Mouse (Mus musculus): Measurements from ENCODE around the gene Adipor2. TPM values are rescaled to one million over a fixed set of nuclear protein-coding genes. Genes with fewer than 3 reads are reported as not detected.

The Adipor2 gene
- polyA plus RNA-seq, 1 experiment: 135 TPM

DNA sequence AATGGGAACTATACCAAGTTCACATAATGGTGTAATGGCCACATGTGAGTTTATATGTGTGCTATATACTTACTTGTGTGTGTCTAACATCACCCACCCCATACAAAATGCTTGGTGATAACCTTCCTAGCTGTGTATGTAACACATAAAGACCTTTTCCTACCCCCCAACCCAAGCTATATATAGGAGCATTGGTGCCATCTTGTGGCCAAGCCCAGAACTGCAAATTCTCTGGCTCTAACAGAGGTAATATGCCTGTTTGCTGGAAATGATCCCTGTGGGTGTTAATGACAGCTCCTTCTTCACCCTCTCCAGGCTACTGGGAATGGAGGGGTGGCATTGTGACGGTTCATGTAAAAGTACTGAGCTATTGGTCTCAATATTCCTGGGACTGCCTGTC, 69.3 kb downstream of the Adipor2 start:
- no peak for DNase-seq (ENCODE audit: low read depth)

DNA sequence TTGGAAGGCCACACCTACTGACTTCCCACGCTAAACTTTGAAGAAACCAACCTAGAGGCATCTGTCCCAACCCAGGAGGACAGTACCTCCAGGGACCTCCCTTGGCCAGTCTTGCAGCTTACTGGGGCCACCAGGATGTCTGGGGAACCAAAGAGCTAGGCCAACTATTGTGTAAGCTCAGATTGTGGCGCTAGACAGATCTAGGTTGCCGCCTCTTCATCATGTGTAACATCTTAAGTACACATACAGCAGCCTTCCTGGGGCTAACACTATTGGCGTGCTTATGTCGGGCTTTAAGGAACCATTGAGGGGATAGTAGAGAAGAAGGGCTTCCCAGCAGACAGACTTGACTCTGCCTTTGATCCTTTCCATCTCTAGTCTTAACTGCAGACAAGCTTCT, 69.7 kb downstream of the Adipor2 start:
- DNase-seq (ENCODE audit: low read depth): no peak

DNA sequence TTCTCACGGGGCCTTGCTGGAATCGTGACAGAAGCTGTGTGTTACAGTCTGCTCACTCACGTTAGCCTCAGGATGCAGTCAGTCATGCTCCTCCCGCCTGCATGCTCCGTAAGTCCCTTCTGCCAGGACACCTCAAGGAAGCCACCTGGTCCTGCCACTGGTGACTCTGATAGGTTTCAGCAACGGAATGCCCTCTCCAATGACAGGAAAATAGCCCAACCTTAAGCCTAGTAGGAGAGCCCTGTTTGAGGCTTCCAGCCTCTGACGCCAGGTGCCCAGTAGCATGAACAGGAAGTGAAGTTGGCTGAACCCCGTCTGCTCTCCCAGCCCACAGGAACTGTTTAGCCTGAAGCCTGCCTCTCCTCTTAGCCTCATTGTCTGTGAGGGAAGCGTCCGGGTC, 71.2 kb downstream of the Adipor2 start:
- DNase-seq (ENCODE audit: low read depth): no peak

DNA sequence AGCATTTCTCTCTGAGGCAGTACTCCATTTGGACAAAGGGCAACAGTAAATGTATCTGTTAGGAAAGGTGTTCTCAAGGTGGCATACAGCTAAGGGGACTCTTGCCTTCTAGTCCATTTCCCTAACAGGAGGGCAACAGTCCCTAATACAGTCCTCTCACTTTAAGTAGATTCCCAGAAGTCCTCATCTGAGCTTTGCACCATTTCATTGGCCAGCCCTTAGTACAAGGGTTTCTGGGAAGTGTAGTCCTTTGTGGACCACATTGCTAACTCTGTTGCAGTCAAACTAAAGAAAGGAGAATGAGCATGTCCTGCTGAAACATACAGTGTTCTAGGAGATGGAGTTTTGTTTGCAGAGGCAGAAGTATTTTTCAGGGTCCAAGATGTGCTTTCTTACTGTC, 76.1 kb downstream of the Adipor2 start:
- no peak for DNase-seq (ENCODE audit: low read depth)

DNA sequence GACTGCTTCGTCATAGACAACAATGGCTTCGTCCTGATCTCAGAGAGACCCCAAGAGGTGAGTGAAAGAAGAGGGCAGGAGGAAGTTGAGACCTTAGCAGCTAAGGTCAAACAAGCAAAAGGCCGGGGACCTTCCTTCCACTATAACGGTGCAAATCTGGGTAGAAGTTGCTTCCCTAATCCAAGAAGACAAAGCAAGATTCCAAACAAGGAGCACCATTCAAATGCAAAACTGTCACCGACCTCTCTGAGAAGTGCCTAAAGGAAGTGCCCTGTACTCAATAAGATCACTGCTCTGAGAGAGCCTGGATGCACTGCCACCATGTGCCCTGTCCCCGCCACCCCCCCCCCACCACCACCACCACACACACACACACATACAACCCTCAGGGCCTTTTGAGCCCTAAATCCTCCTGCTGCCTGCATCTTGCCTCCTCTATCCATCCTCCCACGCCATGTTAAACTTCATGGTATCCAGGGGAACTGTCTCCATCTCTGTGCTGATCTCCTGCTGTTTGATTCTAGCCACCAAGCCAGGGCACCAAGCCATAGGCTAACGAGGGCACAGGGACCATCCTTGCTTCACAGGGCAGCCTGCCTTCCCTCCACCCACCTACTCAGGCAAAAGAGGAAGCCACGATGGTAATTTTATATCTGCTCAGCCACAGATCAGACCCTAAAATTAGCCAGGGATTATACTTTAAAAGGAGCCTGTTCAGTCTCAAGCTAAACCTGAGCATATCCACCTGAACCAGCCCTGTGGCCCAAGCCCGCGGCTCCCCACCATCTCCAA, 79.2 kb downstream of the Adipor2 start:
- no peak for DNase-seq (ENCODE audit: low read depth)

DNA sequence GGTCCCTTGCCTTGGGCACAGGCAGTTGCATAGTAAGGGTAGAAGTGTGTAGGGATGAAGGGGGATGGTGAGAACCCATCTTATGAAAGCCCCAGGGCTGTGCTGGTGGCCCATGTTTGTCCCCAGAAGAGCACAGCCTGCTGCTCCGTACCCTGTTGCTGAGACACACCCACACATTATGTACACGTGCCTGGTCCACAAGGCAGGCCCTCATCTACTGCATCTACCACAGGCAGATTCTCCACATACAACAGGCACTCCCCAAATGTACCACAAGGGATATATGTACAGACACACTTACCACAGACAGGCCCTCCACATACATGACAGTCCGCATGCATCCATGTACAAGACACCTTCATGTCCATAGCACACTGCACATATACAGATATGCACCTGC, 80.2 kb downstream of the Adipor2 start:
- no peak for DNase-seq (ENCODE audit: low read depth)

DNA sequence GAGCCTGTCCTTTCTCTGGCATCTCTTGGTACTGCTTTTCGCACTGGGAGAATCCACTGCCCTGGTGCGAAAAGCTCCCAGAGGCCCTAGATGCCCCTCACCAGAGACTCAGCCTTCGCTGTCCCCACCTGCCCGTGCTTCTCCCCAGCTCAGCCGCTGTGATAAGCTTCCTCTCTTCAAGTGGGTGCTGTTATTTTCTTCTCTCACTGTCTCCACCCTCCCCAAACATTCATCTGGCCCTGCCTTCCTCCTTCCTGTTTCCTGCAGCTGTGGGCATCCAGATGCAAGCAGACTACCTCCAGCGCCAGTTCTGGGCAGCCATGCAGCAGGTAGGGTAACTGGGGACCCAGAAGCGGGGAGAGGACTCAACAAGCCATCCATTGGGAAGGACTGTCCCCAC, 81.4 kb downstream of the Adipor2 start:
- DNase-seq (ENCODE audit: low read depth): no peak

DNA sequence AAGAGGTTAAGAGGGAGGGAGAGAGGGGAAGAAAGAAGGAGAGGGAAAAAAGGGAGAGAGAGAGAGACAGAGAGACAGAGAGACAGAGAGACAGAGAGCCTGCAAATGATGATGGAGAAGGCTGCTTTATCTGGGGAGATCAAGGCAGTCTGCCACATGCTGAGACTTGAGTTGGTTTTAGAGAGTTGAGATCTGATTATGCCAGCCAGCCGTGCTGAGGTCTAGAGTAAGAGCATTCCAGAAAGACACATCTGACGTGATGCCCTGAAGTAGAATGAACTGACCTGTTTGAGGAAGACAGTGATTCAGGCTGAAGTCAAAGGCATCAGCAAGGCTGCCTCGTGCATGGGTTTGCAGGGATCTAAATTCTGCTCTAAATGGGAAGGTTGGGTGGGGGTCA, 83.7 kb downstream of the Adipor2 start:
- DNase-seq (ENCODE audit: low read depth): no peak

DNA sequence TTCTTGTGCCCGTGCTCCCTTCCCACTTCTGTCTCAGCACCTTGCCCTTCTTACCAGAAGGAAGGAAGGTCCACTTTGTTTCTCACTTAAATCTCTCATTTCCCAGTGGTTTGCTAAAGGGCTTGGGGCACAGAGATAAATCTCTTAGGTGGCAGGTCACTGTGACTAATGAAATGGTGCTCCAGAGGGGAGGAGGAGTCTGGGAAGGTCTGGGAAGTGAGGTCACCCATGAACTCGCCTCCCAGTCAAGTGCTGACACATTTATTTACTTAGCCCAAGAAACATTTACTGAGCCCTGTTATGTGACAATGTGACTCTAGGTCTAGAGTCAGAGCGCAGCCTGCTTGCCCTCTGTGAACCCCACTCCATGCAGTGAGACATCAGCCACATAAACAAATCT, 84.3 kb downstream of the Adipor2 start:
- no peak for DNase-seq (ENCODE audit: low read depth)

DNA sequence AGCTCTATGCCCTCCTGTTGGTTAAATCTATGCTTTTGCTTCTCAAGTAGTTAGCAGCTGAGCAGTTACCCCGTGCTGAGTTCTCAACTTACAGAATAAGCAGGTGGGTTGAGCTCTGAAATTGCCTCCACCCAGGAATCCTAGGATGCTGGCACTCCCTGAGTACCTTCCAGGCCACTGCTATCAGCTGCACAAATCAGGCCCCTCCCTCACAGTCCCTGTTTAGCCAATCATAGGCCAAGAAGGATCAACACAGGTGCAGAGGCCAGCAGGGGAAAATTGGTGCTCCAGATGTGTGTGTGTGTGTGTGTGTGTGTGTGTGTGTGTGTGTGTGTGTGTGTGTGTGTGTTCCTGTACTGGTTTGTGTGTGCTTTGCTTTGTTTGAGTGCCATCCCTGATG, 85.4 kb downstream of the Adipor2 start:
- DNase-seq (ENCODE audit: low read depth): no peak

DNA sequence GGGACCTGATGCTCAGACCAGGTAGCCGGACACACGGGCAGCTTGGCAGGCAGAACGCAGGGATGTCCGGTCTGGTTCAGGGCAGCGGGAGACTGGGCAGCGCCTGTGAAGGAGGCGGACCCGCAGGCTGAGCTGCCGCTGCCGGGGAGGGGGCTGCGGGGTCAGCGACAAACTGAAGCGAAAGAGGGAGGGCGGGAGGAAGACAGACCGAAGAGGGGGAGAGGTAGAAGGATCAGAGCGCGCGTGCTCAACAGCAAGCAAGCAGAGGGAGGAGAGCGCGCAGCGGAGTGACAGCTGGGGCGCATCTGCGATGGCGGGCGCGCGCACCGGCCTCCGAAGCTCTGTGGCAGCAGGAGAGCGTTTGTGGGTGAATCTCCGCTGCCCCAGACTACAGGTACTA, 87.0 kb downstream of the Adipor2 start, which contains the start of gene Lrtm2:
TSS of gene Lrtm2 (minus strand) at position 261 of the 400 bp plus-strand sequence.
- no peak for DNase-seq (ENCODE audit: low read depth)

DNA sequence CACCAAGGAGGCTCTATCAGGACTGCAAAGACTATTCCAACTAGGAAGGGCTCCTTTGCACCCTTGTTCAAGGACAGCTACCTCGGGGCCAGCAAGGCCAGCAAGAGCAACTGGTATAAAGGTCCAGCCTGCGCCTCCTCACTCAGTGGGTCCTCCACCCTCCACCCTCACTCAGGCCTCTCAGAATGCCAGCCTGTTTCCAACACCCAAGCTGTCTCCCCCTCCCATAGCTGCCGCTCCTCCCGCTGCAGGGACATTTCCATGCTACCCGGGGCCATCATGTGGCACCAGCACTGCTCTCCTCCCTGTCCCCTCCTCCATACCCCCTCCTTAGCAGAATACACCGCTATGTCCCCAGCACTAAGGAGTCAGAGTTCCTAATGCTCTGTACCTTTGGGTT, 87.6 kb downstream of the Adipor2 start:
- DNase-seq (ENCODE audit: low read depth): no peak

DNA sequence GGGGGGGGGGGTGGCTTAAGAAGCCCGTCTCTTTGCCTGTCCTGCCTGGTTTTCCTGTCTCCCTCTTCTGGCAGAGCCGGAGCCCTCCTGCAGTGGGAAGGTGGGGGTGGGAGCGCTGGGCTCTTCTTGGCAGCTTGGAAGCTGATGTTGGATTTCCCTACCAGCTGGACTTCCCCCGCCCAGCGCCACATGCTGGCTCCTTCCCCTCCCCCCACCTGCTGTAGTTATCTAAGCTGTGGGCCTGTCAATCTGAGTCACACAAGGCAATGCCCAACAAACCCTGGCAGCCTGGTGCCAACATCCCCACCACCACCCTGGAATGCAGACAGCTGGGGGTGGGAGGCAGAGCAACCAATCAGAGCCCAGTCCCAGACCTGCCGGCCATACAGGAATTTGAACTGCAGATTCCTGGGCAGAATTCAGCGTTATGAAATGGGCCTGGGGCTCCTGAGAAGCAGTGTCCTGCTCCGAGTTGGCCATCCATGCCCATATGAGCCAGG, 88.2 kb downstream of the Adipor2 start:
- DNase-seq (ENCODE audit: low read depth): no peak

DNA sequence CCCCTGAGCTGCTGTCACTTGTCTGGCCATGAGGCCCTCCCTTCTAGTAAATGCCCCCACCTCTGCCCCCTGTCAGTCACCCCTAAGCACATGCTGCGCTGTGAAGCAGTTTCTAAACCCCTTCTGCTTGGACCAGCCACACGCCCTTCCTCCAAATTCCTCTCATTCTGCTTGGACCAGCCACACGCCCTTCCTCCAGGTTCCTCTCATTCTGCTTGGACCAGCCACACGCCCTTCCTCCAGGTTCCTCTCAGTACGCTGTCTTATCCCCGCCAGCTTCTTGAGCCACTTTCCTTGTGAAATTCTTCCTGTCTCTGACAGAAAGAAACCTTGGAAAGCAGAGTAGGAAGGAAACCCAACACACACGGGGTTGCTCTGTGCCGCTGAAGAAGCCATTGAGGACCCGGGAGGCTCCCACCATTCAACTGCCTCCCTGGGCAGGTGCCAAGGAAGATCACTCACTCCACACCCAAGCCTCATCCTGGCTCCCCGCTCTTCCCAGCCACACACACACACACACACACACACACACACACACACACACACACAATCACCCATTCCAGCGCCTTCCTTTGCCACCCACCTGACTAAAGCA, 88.9 kb downstream of the Adipor2 start:
- DNase-seq (ENCODE audit: low read depth): no peak

DNA sequence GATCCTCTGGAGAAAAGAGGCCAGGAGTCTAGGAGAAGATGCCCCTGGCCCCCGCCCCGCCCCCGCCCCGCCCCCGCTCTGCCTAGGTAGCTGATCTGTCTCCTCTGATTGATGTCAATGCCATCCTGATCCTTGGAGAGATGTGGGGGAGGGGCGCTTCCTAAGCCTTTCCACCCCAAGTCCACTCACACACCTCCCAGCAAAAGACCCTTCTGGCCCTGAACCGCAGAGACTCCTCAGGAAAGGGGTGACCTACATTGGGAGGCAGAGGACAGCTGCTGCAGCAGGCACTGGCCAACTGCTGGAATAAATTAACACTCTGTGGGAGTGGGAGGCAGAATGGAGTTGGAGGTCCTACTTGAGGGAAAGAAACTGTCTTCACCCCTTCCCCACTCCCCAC, 91.0 kb downstream of the Adipor2 start:
- DNase-seq (ENCODE audit: low read depth): no peak

DNA sequence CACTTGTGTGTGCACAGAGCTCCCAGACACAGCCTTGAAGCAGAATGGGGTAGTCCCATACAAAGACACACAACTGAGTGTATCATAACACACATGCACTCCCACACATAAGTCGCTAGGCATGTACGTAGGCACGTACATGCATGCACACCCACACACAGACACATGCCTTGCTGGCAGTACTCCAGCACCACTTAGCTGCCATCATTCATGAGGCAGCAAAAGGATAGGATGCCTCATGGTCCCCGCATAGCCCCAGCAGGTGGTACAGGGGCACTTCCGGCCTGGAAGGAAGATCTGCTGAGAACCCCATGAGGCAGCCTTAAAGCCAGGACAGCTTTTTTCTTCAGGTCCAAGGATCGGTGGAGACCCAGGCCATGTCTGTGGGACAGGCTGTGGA, 91.5 kb downstream of the Adipor2 start:
- DNase-seq (ENCODE audit: low read depth): no peak

DNA sequence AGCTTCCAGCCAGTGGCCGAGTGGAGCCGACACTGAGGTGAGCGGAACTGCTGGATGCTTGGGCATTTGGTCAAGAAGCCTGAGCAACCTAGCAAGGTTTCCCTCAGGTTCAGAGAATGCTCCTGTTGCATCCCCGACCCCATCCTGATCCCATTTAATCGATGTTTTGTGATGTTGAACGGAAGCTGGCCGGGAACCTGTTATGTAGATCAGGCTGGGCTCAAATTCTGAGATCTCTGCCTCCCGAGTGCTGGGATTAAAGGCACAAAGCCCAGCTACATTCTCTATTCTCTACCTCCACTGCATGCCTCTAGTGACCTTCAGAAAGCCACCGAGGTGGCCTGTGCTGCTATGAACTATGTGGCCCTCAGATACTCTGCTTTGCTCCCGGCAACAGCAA, 92.7 kb downstream of the Adipor2 start:
- no peak for DNase-seq (ENCODE audit: low read depth)

DNA sequence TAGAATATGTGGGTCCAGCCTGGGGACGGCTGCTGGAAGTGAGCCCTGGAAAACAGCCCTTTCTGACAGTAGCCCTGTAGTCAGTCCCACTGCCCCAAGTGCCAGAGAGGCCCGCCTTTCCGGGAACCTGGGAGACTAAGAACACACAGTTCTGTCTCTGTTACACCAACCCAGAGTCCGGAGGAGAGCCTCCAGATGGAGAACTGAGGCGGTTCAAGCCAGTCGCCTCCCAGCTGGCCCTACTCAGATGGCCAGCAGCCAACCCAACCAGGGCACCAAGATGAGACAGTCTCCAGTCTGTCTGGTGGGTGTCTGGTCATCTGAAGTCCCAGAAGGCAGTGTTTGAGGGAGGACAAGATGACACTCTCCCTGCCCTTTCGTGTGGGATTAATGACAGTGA, 95.8 kb downstream of the Adipor2 start:
- no peak for DNase-seq (ENCODE audit: low read depth)

DNA sequence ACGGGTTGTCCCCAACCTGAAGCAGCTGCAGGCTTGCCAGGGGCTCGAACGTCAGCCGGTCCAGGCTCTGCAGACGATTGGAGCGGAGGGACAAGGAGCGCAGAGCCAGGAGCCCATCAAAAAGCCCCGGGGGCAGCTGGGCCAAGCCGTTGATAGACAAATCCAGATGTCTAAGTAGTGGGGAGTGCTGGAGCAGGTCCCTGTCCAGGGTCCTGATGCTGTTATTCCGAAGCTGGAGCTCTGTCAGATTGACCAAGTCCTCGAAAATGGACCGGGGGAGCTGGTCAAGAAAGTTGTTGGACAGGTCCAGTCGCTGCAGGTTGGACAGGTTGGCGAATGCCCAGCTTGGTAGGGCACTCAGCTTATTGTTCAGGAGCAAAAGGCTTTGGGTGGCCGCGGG, 97.0 kb downstream of the Adipor2 start:
- DNase-seq (ENCODE audit: low read depth): no peak

DNA sequence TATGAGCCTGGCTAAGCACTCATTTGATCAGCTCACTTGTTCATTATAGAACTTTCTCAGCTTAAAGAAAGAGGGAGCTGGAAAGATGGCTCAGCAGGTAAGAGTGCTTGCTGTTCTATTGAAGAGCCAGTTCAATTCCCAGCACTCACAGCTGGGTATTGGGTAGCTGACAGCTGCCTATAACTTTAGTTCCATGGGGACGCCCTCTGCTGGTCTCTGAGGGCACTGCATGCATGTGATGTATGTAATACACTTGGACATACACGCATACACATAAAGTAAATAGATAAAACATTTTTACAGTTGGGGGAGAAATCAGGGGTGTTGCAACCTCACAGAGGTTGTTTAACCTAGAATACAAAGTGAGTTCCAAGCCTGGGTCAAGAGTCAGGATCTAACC, 98.1 kb downstream of the Adipor2 start:
- no peak for DNase-seq (ENCODE audit: low read depth)

DNA sequence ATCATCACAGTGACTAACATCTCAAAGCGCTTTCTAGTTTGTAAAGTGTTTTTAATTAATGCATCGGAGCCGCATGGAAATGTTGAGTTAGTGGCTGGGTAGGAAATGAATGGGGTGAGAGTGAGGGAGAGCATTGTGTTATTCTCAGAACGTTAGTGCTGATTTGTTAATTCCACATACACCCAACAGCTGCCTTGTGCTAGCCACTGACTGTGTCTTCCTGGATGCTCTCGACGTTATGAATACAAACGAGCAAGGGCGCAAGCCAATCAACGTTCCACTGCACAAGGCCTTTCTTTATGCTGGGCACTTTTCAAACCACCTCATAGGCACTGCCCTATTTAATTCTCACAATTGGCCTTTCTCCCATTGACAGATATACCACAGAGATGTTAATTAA, 98.8 kb downstream of the Adipor2 start:
- DNase-seq (ENCODE audit: low read depth): no peak

DNA sequence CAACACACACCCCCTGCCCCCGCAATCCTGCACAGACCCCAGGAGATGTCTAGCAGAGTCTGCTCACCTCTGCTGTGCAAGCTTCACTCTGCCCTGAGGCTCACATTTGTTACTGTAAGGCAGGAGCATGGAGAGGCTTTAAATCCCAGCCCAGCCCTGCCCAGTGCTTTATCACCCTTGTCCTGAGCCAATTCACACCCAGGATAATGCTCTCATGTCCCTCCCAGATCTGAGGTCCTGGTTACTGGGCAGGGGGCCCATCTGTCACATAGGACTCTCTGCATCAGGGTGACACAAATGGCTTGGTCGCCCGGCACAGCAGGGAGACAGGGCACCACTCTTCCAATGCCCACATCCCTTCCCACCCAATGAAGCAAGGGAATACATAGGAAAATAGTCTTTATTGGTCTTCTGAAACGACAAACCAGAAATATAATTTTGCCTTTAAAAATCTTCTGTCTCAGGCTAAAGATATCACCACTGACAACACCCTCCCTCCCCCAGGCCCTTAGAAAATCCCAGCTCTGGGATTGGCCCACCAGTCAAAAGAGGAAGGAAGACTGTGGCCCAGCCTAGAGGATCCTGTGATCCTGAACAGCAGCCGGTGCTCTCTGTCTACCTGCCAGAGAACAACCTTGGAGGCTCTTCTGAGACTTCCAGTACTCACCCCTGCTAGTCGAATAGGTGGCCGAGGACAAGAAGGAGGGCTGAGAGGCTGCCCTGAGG, 102.6 kb downstream of the Adipor2 start:
- DNase-seq (ENCODE audit: low read depth): no peak

Data from gonadal fat pad, adult 2 months (tissue).